Mouse (Mus musculus) olfactory bulb, adult 2 months (tissue): ENCODE data around the gene Drd3.

ENCODE experiments used
- CTCF ChIP-seq: fragments of 200-500 bp; IDR thresholded peaks from 2 replicates; pipeline ENCODE4 v1.5.1; 2012; ENCODE audit warnings: low read depth, mild to moderate bottlenecking, low read length, moderate library complexity; ENCODE audit not compliant: insufficient read depth
- POLR2A ChIP-seq: fragments of 200-500 bp; IDR thresholded peaks from 2 replicates; pipeline ENCODE4 v1.6.1; 2012; ENCODE audit warnings: mild to moderate bottlenecking, low read depth, low read length, moderate library complexity; ENCODE audit not compliant: insufficient read depth

DNA sequence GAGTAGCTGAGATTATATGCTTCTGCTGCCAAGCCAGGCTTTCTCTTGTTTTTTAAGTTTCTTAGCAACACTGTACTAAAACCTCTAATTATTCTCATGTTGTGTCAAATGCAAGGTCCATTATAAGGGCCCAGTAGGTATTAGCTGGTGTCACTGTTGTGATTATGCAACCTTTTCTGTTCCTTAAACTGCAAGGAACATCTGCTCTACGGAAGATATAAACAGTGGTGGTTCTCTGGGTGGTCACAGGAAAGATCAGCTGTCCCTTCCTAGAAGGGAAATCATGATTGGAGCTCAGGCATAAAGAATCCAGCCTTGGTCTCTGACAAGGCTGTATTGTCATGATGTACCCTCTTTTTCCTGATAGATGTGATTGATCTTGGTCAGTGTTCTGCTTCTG is 57.6 kb downstream of the Drd3 start:
- TF ChIP-seq POLR2A, result no peak
- TF ChIP-seq CTCF, result no peak
